Mouse (Mus musculus) limb, embryonic 14.5 days (tissue): Measurements from ENCODE around the gene Chpt1. TPM values are rescaled to one million over a fixed set of nuclear protein-coding genes. Genes with fewer than 3 reads are reported as not detected.
"Not testable (repeated sequence)": the region's sequence is repeated elsewhere in the genome, so short reads cannot be mapped to it uniquely, and the experiment has no call there.

Experiments
- ATAC-seq: fragments of 200-750 bp; cut with Nextera tagmentation; 2 replicates; pipeline ENCODE4 v1.8.0; 2017; ENCODE audit warnings: low read depth, moderate number of reproducible peaks, moderate TSS enrichment; ENCODE audit not compliant: low FRiP score
- DNase-seq: peaks from one replicate; pipeline ENCODE4 v3.0.0-alpha.2; 2015; ENCODE audit warnings: low spot score
- H3K27ac ChIP-seq: fragments of 300-500 bp; sonication (generic); replicated peaks from 2 replicates; pipeline ENCODE4 v1.5.1; 2014; ENCODE audit warnings: low read depth, mild to moderate bottlenecking, low read length, moderate library complexity, mixed read lengths
- H3K27me3 ChIP-seq: fragments of 300-500 bp; sonication (generic); 2 replicates; pipeline ENCODE4 v1.6.1; 2014; ENCODE audit warnings: low read length, mixed read lengths; ENCODE audit not compliant: control insufficient read depth, insufficient read depth
- H3K36me3 ChIP-seq: fragments of 300-500 bp; sonication (generic); 2 replicates; pipeline ENCODE4 v1.6.1; 2014; ENCODE audit warnings: mild to moderate bottlenecking, low read length, moderate library complexity, mixed read lengths; ENCODE audit not compliant: control insufficient read depth, insufficient read depth
- H3K4me1 ChIP-seq: fragments of 300-500 bp; sonication (generic); 2 replicates; pipeline ENCODE4 v1.6.1; 2014; ENCODE audit warnings: antibody characterized with exemption, low read length, mixed read lengths; ENCODE audit not compliant: control insufficient read depth, insufficient read depth
- H3K4me2 ChIP-seq: fragments of 300-500 bp; sonication (generic); replicated peaks from 2 replicates; pipeline ENCODE4 v1.6.1; 2014; ENCODE audit warnings: low read depth, mild to moderate bottlenecking, low read length, moderate library complexity; ENCODE audit not compliant: severe bottlenecking
- H3K4me3 ChIP-seq: fragments of 300-500 bp; sonication (generic); replicated peaks from 2 replicates; pipeline ENCODE4 v1.5.1; 2014; ENCODE audit warnings: low read length
- H3K9ac ChIP-seq: fragments of 300-500 bp; sonication (generic); 2 replicates; pipeline ENCODE4 v1.6.1; 2014; ENCODE audit warnings: mild to moderate bottlenecking, low read depth, low read length, moderate library complexity; ENCODE audit not compliant: severe bottlenecking
- H3K9me3 ChIP-seq: fragments of 300-500 bp; sonication (generic); 2 replicates; pipeline ENCODE4 v1.6.1; 2016; ENCODE audit warnings: low read length; ENCODE audit not compliant: control insufficient read depth
- POLR2A ChIP-seq: fragments of 200-500 bp; IDR thresholded peaks from 2 replicates; pipeline ENCODE4 v1.8.0; 2012; ENCODE audit warnings: inconsistent platforms, mild to moderate bottlenecking, moderate library complexity, borderline replicate concordance; ENCODE audit not compliant: insufficient read depth, insufficient read length; ENCODE audit errors: extremely low read depth
- WGBS: fragments of 180-500 bp; shearing (Covaris S2); extraction: QIAGEN DNeasy Blood & Tissue Kit; methylation state at CpG from one replicate; pipeline ENCODE4 v1.1.7; 2014; 5-methylcytosine and 5-hydroxymethylcytosine counted together
- polyA plus RNA-seq, 2 experiments: library from polyadenylated mRNA; depleted of rRNA in 1 of 2; stranded (reverse) in 1 of 2; unstranded in 1 of 2; fragments of >200 nt; fragmentation: Nextera tagmentation in 1 of 2; extraction: Ambion mirVana in 1 of 2; gene quantifications; 2 replicates each; pipeline versions ENCODE4 v1.2.1 to v1.2.3; 2012 to 2014

Chpt1 gene
- polyA plus RNA-seq, 2 experiments: 10.3 to 34.3 TPM

DNA sequence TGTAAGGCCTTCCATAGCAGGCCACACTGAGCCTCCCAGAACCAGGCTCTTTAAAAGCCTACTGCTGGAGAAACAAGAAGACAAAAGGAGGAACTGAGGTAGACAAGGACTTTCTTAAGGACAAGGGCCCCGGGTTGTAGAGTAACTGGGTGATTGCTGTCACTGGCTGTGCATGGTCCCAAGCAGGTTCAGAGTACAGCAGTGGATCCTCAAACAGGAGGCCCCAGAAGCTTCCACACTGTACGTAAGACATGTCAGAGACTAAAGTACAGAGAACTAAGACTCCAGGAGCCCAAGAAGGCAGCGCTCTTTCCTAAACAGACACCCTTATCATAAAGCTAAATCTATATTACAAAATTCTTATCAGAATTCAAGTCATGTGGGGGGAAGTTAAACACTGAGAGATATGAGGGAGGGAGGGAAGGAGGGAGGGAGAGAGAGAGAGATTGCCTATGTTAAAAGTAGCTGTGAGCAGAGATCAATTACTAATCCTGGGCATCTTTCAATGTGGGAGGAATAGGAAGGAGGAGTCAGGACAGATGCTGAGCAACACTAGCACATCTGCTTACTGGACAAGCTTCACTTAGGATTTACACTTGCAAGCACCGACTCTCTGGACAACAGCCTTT, 8.8 kb downstream of the Chpt1 start:
- no peak for TF ChIP-seq POLR2A
- Histone ChIP-seq H3K27ac (no peak overlapping the region), H3K4me2 (no peak overlapping the region), H3K36me3 (no peaks in the 10 kb centered on the region), H3K4me1 (peaks cover 14% of the 10 kb centered on the region), H3K4me3 (no peak overlapping the region), H3K9ac (no peak overlapping the region), H3K27me3 (no peaks in the 10 kb centered on the region), H3K9me3 (no peaks in the 10 kb centered on the region)
- DNase-seq: no peak
- ATAC-seq: no peak
- WGBS: 76% methylated on average over 4 of the region's 4 CpGs

DNA sequence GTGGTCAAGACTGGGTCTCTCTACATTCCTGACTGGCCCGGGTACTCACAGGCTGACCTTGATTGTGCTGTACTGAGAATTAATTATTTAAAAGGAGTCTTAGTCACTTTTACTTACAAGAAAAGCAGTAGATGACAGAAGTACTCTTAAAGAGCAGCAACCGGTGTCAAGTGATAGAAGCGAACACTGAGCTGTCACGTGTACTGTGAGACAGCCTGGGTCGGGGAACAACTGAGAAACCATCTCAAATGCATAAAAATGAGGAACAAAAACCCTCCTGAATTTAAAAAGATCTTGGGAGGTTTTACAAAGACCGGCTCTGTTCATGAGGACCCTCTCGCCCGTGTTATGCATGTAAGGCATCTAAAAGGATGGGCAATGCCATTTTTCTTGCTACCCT, 11.2 kb downstream of the Chpt1 start:
- Histone ChIP-seq H3K36me3 (no peaks in the 10 kb centered on the region), H3K9me3 (no peaks in the 10 kb centered on the region), H3K4me2 (no peak overlapping the region), H3K27me3 (no peaks in the 10 kb centered on the region), H3K4me3 (no peak overlapping the region), H3K4me1 (peaks cover 14% of the 10 kb centered on the region), H3K9ac (no peak overlapping the region), H3K27ac (no peak overlapping the region)
- DNase-seq (no peak), ATAC-seq (no peak)
- 84% methylated on average over 8 of the region's 8 CpGs for WGBS
- TF ChIP-seq POLR2A: no peak

DNA sequence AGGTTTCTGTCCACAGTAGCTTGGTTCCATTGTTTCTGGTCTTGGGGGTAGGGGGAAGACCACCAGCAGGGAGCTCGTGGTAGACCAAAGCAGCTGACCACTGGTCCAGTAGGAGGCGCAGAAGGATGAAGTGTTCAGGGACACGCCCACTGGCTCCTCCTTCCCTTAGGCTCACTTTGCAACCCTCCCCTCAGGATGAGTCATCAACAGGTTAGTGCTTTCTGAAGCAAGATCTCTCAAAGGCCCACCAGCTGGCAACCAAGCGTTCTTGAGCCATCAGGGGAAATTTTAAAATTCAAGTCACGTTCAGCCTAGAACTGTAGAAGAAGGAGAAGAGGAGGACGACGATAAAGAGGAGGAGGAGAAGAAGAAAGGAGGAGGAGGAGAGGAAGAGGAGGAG, 12.2 kb downstream of the Chpt1 start:
- H3K4me2 ChIP-seq: no peak overlapping the region
- H3K36me3 ChIP-seq: no peaks in the 10 kb centered on the region
- H3K27me3 ChIP-seq: no peaks in the 10 kb centered on the region
- no peak for TF ChIP-seq POLR2A
- H3K9me3 ChIP-seq: no peaks in the 10 kb centered on the region
- H3K4me3 ChIP-seq: no peak overlapping the region
- DNase-seq (no peak), ATAC-seq (no peak)
- 66% methylated on average over 7 of the region's 7 CpGs for WGBS
- peaks cover 8% of the 10 kb centered on the region; the same call in 1 of the 2 replicates for H3K4me1 ChIP-seq
- H3K9ac ChIP-seq: no peak overlapping the region
- H3K27ac ChIP-seq: no peak overlapping the region

DNA sequence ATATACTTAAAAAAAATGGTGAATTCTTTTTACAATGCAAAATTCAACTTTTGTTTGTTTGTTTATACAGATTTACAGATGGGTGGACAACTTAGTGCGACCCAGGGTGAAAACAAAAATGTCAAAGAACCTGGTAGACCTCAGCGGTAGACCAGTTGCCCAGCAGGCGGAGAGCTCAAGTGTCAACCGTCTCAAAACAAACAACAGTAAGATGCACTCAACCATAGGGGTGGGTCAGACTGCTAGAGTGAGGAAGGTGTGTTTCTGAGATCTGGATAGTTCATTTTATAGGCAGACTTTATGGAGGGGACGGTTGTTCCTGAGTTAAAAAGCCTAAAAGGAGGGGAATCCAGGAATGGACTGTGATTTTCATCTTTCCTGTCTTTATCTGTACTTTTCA, 15.2 kb downstream of the Chpt1 start:
- no peak for TF ChIP-seq POLR2A
- Histone ChIP-seq H3K9me3 (no peaks in the 10 kb centered on the region), H3K4me3 (no peak overlapping the region), H3K4me1 (no peaks in the 10 kb centered on the region), H3K9ac (no peak overlapping the region), H3K4me2 (no peak overlapping the region), H3K36me3 (no peaks in the 10 kb centered on the region), H3K27me3 (no peaks in the 10 kb centered on the region), H3K27ac (no peak overlapping the region)
- no peak for ATAC-seq
- 85% methylated on average over 5 of the region's 5 CpGs for WGBS
- no peak for DNase-seq

DNA sequence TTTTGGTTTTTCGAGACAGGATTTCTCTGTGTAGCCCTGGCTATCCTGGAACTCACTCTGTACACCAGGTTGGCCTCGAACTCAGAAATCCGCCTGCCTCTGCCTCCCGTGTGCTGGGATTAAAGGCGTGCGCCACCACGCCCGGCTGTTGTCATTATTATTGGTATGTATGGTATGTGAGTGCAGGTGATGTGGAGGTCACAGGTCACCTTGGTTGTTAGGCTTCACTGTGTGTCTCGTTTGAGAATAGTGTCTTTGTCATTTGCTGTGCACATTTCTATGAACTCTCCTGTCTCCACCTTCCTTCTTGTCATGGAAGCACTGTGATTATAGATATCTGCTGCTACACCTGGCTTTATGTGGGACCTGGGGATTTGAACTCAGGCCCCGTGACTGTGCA, 21.0 kb downstream of the Chpt1 start:
- DNase-seq, H3K4me3 ChIP-seq, H3K27me3 ChIP-seq, H3K36me3 ChIP-seq, H3K27ac ChIP-seq, ATAC-seq, H3K9ac ChIP-seq, H3K9me3 ChIP-seq, H3K4me2 ChIP-seq, H3K4me1 ChIP-seq: not testable (repeated sequence)
- 87% methylated on average over 10 of the region's 10 CpGs for WGBS

DNA sequence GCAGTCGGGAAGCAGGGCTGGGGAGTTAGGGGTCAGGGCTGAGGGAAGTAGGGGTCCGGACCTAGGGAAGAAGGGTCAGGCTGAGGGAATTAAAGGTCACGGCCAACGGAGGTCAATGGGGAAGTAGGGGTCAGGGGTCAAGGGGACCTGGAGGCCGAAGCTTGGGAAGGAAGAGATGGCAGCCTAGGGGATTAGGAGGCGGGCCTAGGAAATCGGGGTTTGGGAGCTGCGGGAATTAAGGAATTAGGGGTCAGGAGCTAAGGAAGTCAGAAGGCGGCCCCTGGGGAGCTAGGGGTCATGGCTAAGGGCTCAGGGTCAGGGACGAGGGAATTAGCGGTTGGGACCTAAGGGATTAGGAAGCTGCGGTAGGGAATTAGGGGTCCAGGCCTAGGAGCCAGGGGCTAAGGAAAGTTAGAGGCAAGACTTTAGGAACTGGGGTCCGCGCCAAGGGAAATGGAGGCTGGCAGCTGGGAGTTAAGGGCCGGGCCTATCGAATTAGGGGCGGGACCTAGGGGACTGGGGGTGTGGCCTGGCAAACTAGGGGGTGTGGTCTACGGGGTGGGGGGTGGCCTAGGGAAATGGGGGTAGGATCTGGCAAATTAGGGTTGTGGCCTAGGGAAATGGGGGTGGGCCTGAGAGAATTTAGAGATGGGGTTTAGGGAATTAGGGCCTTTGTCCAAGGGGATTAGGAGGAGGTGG, 43.6 kb downstream of the Chpt1 start:
- no peaks in the 10 kb centered on the region for H3K27me3 ChIP-seq
- ATAC-seq (no peak), DNase-seq (no peak)
- H3K36me3 ChIP-seq: no peaks in the 10 kb centered on the region
- 76% methylated on average over 18 of the region's 18 CpGs for WGBS
- no peak overlapping the region for H3K4me2 ChIP-seq
- no peaks in the 10 kb centered on the region for H3K4me1 ChIP-seq
- H3K4me3 ChIP-seq: no peak overlapping the region
- H3K9me3 ChIP-seq: no peaks in the 10 kb centered on the region
- no peak overlapping the region for H3K27ac ChIP-seq
- H3K9ac ChIP-seq: no peak overlapping the region
- TF ChIP-seq POLR2A: no peak
